Mouse (Mus musculus): ENCODE results near the gene Rpl41.

The Rpl41 gene

DNA sequence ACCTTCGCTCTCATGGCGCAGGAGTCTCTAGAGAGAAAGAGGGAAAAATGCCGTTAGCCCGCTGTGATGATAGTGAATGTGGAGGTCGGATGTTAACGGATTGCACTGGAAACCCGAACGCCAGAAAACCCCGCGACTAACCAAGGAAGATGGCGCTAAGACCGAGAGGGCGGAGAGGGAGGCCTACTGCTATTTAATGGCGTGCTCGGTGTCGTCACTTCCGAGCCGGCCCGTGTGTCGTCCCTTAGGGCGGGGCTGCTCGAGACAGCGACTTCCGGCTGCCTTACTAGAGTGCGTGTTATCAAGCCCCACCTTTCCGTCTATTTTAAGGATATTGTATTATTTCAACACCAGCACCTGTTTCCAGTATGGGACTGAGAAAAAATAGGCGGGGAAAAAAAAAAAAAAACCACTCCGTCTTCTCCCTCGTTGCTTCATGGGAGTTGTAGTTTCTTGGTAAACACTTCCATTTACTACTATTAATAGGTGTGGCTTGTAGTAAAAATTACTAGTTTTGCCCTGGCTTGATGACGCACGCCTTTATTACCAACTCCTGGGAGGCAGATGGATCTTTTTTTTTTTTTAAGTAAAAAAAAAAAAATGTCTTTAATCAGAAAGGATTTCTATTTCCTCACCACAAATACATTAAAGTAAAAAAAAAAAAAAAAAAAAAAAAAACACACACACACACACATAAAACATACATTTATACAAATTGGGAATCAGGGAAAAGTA, at the start of gene Rpl41:
Gene Rpl41 (minus strand): TSS at position 359 of the 735 bp plus-strand sequence.
- in situ Hi-C loops (cut with MboI) = no loop called here

- in situ Hi-C loops (cut with MboI) = no loop called here
Observed at GRCm38 (mm10) chr10:128598476-128598875, 49.4 kb upstream of the Rpl41 start.

- in situ Hi-C loops (cut with MboI) = no loop called here
Observed at GRCm38 (mm10) chr10:128592797-128593196, 43.7 kb upstream of the Rpl41 start.

- in situ Hi-C loops (cut with MboI) = no loop called here
Observed at GRCm38 (mm10) chr10:128591436-128591835, 42.3 kb upstream of the Rpl41 start.

- in situ Hi-C loops (cut with MboI) = no loop called here
Observed at GRCm38 (mm10) chr10:128590193-128590690, 41.1 kb upstream of the Rpl41 start.

GRCm38 (mm10) chr10:128589464-128590192, 40.5 kb upstream of the Rpl41 start, which contains the start of gene Erbb3:
TSS of gene Erbb3 (minus strand) at chr10:128589652.
- in situ Hi-C loops (cut with MboI) = no loop called here

- in situ Hi-C loops (cut with MboI) = no loop called here
Observed at GRCm38 (mm10) chr10:128588775-128589463, 39.8 kb upstream of the Rpl41 start.

- in situ Hi-C loops (cut with MboI) = no loop called here
Observed at GRCm38 (mm10) chr10:128588136-128588535, 39.0 kb upstream of the Rpl41 start.

DNA sequence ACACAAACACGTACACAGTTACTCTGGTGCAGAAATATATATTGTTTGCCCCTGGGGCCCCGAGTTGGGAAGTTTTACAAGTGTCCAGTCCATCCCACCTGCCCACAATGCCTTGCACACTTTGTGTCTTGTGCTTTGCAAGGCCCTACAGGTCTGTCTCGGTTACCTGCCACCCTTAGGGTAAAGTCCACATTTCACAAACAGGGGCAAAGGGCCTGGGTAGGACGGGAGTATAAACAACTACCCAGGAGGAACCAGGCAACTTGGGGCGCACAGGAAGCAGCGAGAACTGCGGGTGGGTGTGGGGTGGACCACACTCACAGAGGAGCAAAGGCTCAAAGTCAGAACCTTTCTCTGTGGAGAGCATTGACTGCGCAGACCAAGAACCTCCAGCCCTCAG, 38.6 kb upstream of the Rpl41 start:
- in situ Hi-C loops (cut with MboI) = no loop called here

DNA sequence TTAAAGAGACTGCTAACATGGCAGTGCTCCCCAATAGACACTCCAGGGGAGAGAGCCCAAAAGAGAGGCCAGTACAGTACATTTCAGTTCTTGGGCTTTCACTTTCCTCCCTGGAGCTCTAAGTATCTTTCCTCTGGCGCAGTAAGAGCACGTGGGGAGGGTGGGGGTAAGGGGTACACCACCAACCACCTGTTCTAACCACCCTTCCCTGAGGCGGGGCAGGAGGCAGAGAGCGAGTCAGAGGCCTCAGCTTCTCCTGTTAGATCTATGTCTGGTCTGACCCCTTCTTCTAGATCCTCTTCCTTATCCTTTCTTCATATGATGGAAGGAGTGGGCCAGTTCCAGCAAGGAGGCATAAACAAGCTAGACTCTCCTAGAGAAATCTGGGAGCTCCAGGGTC, 38.0 kb upstream of the Rpl41 start:
- in situ Hi-C loops (cut with MboI) = no loop called here

DNA sequence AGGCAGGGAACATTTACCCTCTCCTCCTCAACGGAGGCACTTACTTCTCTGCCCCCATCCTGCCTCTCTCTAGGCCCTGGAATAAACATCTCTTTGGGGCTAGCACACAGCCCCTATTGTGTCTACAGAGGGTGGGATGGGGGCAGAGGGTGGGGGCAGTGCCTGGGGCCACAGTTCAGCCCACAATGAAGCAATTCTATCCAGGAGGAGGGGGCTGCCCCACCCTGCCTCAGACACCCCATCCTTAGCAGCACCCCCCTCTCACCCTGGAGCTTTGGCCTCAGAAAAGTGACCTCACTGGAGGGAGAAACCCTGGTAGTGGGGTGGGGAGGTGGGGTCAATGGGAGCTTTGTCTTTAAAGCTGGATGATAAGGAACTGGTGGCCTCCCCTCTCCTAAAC, 37.4 kb upstream of the Rpl41 start:
- in situ Hi-C loops (cut with MboI) = no loop called here

- in situ Hi-C loops (cut with MboI) = no loop called here
Observed at GRCm38 (mm10) chr10:128584386-128584785, 35.3 kb upstream of the Rpl41 start.

DNA sequence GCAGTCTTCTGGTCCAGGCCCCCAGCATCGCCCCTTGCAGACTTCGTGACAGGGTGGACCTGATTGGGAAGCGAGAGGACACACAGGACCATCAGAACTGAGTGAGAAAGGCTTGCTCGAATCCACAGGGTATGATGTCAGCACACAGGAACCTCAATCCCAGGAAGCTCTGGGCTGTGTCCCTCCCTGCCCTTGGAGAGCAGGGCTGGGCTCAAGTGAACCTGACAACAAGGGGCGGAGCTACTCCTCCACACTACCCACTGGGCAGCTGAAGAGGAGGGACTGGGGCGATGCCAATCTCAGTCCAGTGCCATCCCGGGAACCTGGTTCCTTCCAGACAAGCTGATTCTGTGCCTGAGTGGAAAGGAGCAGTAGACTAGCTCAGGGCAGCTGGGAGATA, 34.5 kb upstream of the Rpl41 start:
- in situ Hi-C loops (cut with MboI) = no loop called here

DNA sequence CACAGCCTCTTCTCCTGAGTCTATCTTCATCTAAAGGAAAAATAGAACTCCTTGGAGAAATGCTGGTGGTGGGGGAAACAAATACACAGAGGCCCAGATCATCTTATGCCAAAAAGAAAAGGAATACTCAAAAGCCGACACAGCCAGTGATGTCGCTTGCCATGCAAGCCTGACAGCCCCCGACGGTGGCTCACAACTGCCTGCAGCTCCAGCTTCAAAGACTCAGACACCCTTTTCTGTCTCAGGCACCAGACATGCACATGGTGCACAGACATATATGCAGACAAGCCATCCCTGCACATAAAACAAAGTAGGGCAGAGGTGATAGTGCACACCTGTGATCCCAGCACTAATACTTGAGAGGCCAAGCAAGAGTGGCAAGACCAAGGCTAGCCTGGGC, 30.6 kb upstream of the Rpl41 start:
- in situ Hi-C loops (cut with MboI) = no loop called here

- in situ Hi-C loops (cut with MboI) = no loop called here
Observed at GRCm38 (mm10) chr10:128579298-128579697, 30.2 kb upstream of the Rpl41 start.

DNA sequence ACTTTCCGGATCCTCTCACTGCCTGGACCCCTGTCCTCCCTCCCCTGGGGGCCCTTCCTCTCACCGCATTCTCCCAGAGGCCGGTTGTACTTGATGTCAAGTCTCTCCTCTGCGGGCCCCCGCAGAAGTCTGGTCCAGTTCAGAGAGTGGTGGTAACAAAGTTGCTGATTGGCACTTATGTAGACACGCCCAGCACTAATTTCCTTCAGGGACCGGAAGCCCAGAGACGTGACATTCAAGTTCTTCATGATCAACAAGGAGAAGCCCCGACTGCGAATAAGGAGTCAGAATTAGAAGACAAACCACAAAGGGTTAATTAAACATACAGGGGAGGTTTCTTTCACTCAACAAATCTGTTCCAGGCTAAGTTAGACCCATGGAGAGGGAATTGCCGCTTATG, 29.2 kb upstream of the Rpl41 start:
- in situ Hi-C loops (cut with MboI) = no loop called here

DNA sequence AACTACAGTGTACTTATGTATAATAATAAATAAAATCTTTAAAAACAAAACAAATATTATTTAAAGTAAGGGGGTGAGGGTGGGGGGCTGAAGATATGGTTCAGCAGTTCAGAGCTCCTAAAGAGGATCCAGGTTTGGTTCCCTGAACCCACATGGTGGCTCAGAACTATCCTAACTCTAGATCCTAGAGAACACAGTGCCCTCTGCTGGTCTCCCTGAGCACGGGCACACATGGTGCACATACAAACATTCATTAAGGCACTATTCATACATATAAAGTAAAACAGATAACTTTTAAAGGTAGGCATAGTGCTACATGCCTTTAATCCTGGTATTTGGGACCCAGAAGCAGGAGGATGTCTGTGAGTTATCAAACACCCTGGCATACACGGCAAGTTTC, 26.0 kb upstream of the Rpl41 start:
- in situ Hi-C loops (cut with MboI) = no loop called here

DNA sequence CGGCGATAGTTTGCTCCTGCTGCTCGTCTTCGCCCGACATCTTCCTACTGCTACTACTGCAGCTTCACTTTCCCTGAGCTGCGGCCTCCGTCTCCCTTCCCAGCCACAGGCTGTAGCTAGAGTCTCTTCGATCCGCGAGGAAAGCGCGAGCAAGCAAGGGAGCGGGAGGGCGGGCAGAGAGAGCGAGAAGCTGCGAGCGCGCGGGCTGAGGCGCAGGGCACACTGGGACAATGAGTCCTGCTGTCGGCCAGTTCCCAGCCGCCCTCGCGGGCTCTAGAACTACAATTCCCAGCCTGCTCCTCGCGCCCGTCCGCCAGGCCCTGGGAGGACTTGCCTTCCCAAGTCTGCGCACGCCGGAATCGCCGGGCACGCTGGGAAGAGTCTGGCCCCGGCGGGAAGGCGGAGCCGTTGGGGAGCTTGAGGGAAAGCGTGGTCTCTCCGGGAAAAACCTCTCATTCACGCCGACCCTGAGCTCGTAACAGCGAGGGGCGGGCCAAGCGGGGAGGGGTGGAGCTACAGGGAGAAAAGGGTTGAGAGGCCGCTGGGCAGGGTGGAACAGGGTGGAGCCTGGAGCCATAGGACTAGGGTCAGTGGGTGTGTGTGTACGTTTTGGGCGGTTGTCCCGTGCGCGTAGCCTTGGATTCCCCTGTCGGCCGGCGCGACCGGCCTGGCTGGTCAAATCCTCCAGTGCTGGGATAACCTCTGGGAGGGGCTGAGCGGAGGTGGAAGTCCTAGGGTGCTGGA, 16.9 kb upstream of the Rpl41 start, which contains the start of gene Pa2g4:
Gene Pa2g4 (minus strand): TSS at position 200 of the 744 bp plus-strand sequence.
- in situ Hi-C loops (cut with MboI) = no loop called here

DNA sequence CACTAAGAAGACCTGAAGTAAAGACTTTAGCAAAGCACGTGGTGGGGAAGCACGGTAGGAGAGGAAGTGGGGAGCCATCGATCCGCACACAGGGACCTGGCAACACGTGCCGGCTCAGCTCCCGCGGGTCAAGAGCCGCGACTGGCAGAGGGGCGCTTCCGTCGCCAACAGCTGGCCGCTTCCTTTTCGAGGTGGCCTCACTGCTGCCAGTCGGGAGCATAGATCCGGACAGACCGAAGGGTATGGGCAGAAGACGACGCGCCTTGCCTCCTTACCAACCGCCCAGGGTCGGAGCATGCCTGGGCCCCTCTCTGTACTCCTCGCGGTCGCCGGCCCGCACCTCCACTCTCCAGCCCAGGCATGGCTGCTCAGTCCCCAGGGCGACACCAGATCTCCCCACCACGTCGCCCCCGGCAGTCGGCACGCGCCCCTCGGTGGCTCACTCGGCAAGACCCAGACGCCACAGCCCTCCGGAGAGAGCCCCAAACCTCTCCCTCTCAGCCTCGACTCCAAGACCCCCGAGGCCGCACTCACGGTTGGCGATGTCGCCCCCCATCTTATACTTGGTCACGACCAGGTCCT, 16.2 kb upstream of the Rpl41 start:
- in situ Hi-C loops (cut with MboI) = no loop called here

GRCm38 (mm10) chr10:128563544-128563943, 14.4 kb upstream of the Rpl41 start:
- in situ Hi-C loops (cut with MboI) = no loop called here

DNA sequence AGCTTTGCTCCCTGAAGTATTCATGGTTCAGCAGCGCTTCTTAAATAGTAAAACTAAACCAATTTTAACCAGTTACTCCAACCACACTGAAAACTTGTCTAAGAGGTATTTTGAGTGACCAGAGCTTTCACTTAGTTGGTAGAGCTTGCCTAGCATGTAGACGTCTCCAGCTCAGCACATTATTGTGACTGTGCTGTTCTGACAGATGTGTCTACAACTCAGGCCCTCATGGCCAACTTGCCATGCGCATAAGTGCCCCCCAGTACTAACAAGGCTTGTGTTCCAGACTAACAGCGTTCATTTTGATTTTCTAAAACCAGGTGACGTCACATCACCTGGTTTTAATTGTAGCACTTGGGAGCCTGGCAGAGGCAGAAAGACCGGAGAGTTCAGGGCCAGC, 7.9 kb upstream of the Rpl41 start:
- in situ Hi-C loops (cut with MboI) = no loop called here

Measured in mature B cell (primary cell).